8 mouse cellular contexts compared by ENCODE assay signal in genomic region chr3:37978481-37978880, GRCm38 (mm10).
DNase-seq lines count a peak whose midpoint lies in the region; ATAC-seq and TF ChIP-seq lines count a peak whose summit lies in the region.

No protein-coding gene starts in this region.

- H3K36me3 ChIP-seq in midbrain, embryonic 11.5 days (ENCODE audit: control insufficient read depth, insufficient read depth, low read length), result no peaks in the 10 kb centered on the region
- H3K36me3 ChIP-seq in midbrain, embryonic 16.5 days (ENCODE audit: control insufficient read depth, insufficient read depth, low read length), result no peaks in the 10 kb centered on the region
- no peaks in the 10 kb centered on the region for H3K36me3 ChIP-seq in kidney, adult 2 months (ENCODE audit: control insufficient read depth, insufficient read depth, low read length)
- H3K36me3 ChIP-seq in liver, embryonic 12.5 days, result no peaks in the 10 kb centered on the region
- no peaks in the 10 kb centered on the region for H3K36me3 ChIP-seq in stomach, embryonic 15.5 days
- H3K36me3 ChIP-seq in hindbrain, embryonic 10.5 days, result no peaks in the 10 kb centered on the region

- no peak for TF ChIP-seq CTCF in kidney, adult 2 months (conservative IDR thresholded peaks at IDR 0.05; ENCODE audit: insufficient read depth, insufficient read length, low read depth, low read length)

- no peak for TF ChIP-seq POLR2A in kidney, adult 2 months (IDR thresholded peaks at IDR 0.05; ENCODE audit: low read depth, low read length)

- DNase-seq in midbrain, embryonic 11.5 days (ENCODE audit: low spot score, missing footprints), result peak; percentile 67
- peak; percentile 50 for DNase-seq in c-Kit-positive CD71-negative TER-119-negative erythroid progenitor cells, embryonic 14.5 days (ENCODE audit: low read depth)
- peak; percentile 61 to 63 for DNase-seq in frontal cortex, postnatal 14 days (ENCODE audit: low spot score in 2 of 2)
- DNase-seq in kidney, adult 2 months, result peak; percentile 88
- DNase-seq in hindbrain, embryonic 10.5 days (ENCODE audit: low spot score), result no peak

- H3K4me3 ChIP-seq in midbrain, embryonic 11.5 days (ENCODE audit: low read depth, low read length), result no peak overlapping the region
- no peak overlapping the region for H3K4me3 ChIP-seq in midbrain, embryonic 16.5 days (ENCODE audit: low read depth, low read length)
- no peak overlapping the region for H3K4me3 ChIP-seq in kidney, adult 2 months (ENCODE audit: insufficient read depth, low read depth, low read length)
- no peak overlapping the region for H3K4me3 ChIP-seq in liver, embryonic 12.5 days
- no peak overlapping the region for H3K4me3 ChIP-seq in stomach, embryonic 15.5 days (replicated peaks)
- H3K4me3 ChIP-seq in hindbrain, embryonic 10.5 days, result no peak overlapping the region

- ATAC-seq in midbrain, embryonic 11.5 days (ENCODE audit: low FRiP score), result no peak
- no peak for ATAC-seq in midbrain, embryonic 16.5 days
- ATAC-seq in liver, embryonic 12.5 days, result no peak
- ATAC-seq in stomach, embryonic 15.5 days (ENCODE audit: insufficient read depth, low FRiP score, low read depth), result no peak

- H3K27ac ChIP-seq in midbrain, embryonic 11.5 days (ENCODE audit: low read depth, low read length), result no peak overlapping the region
- no peak overlapping the region for H3K27ac ChIP-seq in midbrain, embryonic 16.5 days (ENCODE audit: low read length)
- no peak overlapping the region for H3K27ac ChIP-seq in kidney, adult 2 months (ENCODE audit: insufficient read depth, low read depth, low read length)
- H3K27ac ChIP-seq in liver, embryonic 12.5 days, result no peak overlapping the region
- H3K27ac ChIP-seq in stomach, embryonic 15.5 days, result peak overlapping the region; percentile 40; the same call in 1 of the 2 replicates
- no peak overlapping the region for H3K27ac ChIP-seq in hindbrain, embryonic 10.5 days

- H3K4me2 ChIP-seq in midbrain, embryonic 11.5 days, result no peak overlapping the region
- H3K4me2 ChIP-seq in midbrain, embryonic 16.5 days (ENCODE audit: low read length), result no peak overlapping the region
- peak overlapping the region; percentile 35 for H3K4me2 ChIP-seq in liver, embryonic 12.5 days
- 0 out of 2 replicates have a peak overlapping the region, but pooled peaks have one; percentile 3 for H3K4me2 ChIP-seq in stomach, embryonic 15.5 days

- no peak overlapping the region for H3K9ac ChIP-seq in midbrain, embryonic 11.5 days (ENCODE audit: low read length)
- no peak overlapping the region for H3K9ac ChIP-seq in midbrain, embryonic 16.5 days (ENCODE audit: low read depth, low read length)
- no peak overlapping the region for H3K9ac ChIP-seq in liver, embryonic 12.5 days
- H3K9ac ChIP-seq in stomach, embryonic 15.5 days, result no peak overlapping the region

- peaks cover 20% of the 10 kb centered on the region for H3K27me3 ChIP-seq in midbrain, embryonic 11.5 days (ENCODE audit: control insufficient read depth, insufficient read depth, low read length)
- H3K27me3 ChIP-seq in midbrain, embryonic 16.5 days (ENCODE audit: control insufficient read depth, insufficient read depth, low read depth, low read length), result no peaks in the 10 kb centered on the region; the same call in 1 of the 2 replicates
- no peaks in the 10 kb centered on the region for H3K27me3 ChIP-seq in kidney, adult 2 months (replicated peaks; ENCODE audit: control insufficient read depth, insufficient read depth, low read length)
- H3K27me3 ChIP-seq in liver, embryonic 12.5 days (replicated peaks), result no peaks in the 10 kb centered on the region; the same call in 1 of the 2 replicates
- no peaks in the 10 kb centered on the region for H3K27me3 ChIP-seq in stomach, embryonic 15.5 days (replicated peaks)
- H3K27me3 ChIP-seq in hindbrain, embryonic 10.5 days (ENCODE audit: insufficient read depth, poor library complexity, severe bottlenecking), result peaks cover 17% of the 10 kb centered on the region

- no peaks in the 10 kb centered on the region for H3K9me3 ChIP-seq in midbrain, embryonic 11.5 days (ENCODE audit: control insufficient read depth, low read length)
- H3K9me3 ChIP-seq in midbrain, embryonic 16.5 days (replicated peaks; ENCODE audit: control insufficient read depth, low read length, poor library complexity, severe bottlenecking), result no peaks in the 10 kb centered on the region
- H3K9me3 ChIP-seq in liver, embryonic 12.5 days (replicated peaks), result no peaks in the 10 kb centered on the region
- H3K9me3 ChIP-seq in stomach, embryonic 15.5 days, result no peaks in the 10 kb centered on the region
- no peaks in the 10 kb centered on the region for H3K9me3 ChIP-seq in hindbrain, embryonic 10.5 days

- 40% methylated on average over 6 of the region's 6 CpGs for WGBS in midbrain, embryonic 11.5 days
- WGBS in midbrain, embryonic 16.5 days, result 30% methylated on average over 6 of the region's 6 CpGs
- WGBS in kidney, adult 2 months, result 40% methylated on average over 6 of the region's 6 CpGs
- WGBS in liver, embryonic 12.5 days (ENCODE audit: insufficient replicate concordance), result 11% methylated on average over 6 of the region's 6 CpGs
- WGBS in stomach, embryonic 15.5 days, result 18% methylated on average over 6 of the region's 6 CpGs
- 38% methylated on average over 6 of the region's 6 CpGs for WGBS in hindbrain, embryonic 10.5 days

- no peaks in the 10 kb centered on the region for H3K4me1 ChIP-seq in midbrain, embryonic 11.5 days (ENCODE audit: control insufficient read depth, insufficient read depth, low read length)
- H3K4me1 ChIP-seq in midbrain, embryonic 16.5 days (ENCODE audit: control insufficient read depth, insufficient read depth, low read length), result 0 out of 2 replicates have a peak, but pooled peaks cover 2% of the 10 kb centered on the region
- H3K4me1 ChIP-seq in kidney, adult 2 months (ENCODE audit: control insufficient read depth, insufficient read depth, low read length), result peaks cover 2% of the 10 kb centered on the region; the same call in 1 of the 2 replicates
- H3K4me1 ChIP-seq in liver, embryonic 12.5 days, result peaks cover 17% of the 10 kb centered on the region; the same call in 1 of the 2 replicates
- no peaks in the 10 kb centered on the region for H3K4me1 ChIP-seq in stomach, embryonic 15.5 days
- H3K4me1 ChIP-seq in hindbrain, embryonic 10.5 days (replicated peaks), result peaks cover 27% of the 10 kb centered on the region

Comparison
In these comparisons a context has a peak if more than half of its experiments do, and no peak if none do; other contexts are left out.
1. H3K4me2 ChIP-seq: peak in liver, embryonic 12.5 days (single experiment) and stomach, embryonic 15.5 days (single experiment); none in midbrain, embryonic 11.5 days (single experiment) and midbrain, embryonic 16.5 days (single experiment).